Mouse (Mus musculus): Measurements from ENCODE around the gene Strbp. TPM values are rescaled to one million over a fixed set of nuclear protein-coding genes. Genes with fewer than 3 reads are reported as not detected.

Gene Strbp
- total RNA-seq (2014; rRNA removed) (118 and 121 TPM in 2 replicates), polyA plus RNA-seq (2015; fragmentation: Nextera tagmentation; extraction: Ambion mirVana) (87.1 and 105 TPM in 2 replicates)

DNA sequence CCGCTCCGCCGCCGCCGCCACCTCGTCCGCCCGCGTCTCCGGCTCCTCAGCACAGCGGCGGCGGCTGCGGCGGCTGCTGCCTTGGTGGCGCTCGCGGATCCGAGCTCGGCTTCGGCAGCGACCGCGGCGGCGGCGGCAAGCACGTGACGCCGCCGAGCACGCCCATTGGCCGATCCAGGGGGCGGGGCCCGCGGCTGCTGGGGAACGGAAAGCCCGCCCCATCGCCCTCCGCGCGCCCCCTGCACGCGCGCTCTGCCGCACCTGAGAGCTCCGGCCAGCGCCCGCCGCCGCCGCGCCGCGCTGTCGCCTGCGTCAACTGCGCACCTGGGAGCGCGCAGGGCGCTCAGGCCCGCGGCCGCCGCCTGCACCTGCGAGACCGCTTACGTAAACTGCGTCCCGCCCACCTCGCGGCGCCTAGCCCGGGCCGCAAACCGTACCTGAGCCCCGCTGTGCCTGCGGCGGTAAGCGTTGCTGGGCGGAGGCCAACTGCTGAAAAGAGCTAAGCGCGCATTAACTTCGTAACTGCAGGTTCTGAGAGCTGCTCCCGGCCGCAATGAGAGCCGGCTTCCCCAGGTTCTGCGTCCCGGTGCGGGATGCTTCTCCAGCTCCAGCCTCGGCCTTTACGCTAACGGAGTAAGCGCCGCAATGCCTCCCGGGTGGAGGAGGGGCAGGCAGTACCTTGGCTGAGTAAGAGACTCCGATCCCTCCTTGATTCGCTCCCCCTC lies at the start of gene Strbp:
TSS of gene Strbp (minus strand) at position 630 of the 725 bp plus-strand sequence.
- ATAC-seq (ENCODE audit: low FRiP score) (peak; percentile 94), DNase-seq (ENCODE audit: low spot score) (peak; percentile 96)
- Histone ChIP-seq H3K4me2 (ENCODE audit: low read depth, low read length, poor library complexity, severe bottlenecking) (peak within 1 kb of the TSS; percentile 73), H3K9ac (replicated peaks; ENCODE audit: low read length, poor library complexity, severe bottlenecking) (peak within 1 kb of the TSS; percentile 98), H3K27me3 (ENCODE audit: insufficient read depth, low read length) (no peaks in the 10 kb centered on the region), H3K9me3 (ENCODE audit: low read length) (no peaks in the 10 kb centered on the region), H3K4me1 (ENCODE audit: insufficient read depth, low read length) (peaks cover 16% of the 10 kb centered on the region; the same call in 1 of the 2 replicates), H3K36me3 (ENCODE audit: insufficient read depth, low read length) (no peaks in the 10 kb centered on the region), H3K4me3 (ENCODE audit: low read depth, low read length) (peak within 1 kb of the TSS; percentile 95), H3K27ac (ENCODE audit: low read depth, low read length) (peak within 1 kb of the TSS; percentile 98)
- no peak for TF ChIP-seq CTCF (IDR thresholded peaks at IDR 0.05)
- WGBS: 0% methylated on average over 57 of the region's 98 CpGs

DNA sequence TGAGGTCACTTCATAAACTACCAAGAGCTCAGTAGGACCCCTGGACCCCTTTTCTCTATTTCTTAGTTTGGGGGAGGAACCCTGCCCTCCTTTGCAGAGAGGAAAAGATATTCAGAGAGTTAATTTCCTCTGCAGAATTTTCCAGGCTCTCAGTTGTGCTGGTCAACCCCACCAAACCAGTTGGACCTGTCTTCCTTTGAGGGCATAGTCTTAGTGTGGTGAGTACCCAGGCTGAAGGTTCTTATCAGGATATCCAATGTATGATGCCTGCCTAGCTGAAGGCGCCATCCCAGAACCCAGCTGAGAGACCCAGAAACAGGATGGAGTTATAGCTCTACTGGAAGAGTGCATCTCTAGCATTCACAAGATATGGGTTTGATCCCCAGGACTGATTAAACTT lies 47.5 kb upstream of the Strbp start:
- 94% methylated on average over 1 of the region's 1 CpGs for WGBS
- no peak for TF ChIP-seq CTCF (IDR thresholded peaks at IDR 0.05)

DNA sequence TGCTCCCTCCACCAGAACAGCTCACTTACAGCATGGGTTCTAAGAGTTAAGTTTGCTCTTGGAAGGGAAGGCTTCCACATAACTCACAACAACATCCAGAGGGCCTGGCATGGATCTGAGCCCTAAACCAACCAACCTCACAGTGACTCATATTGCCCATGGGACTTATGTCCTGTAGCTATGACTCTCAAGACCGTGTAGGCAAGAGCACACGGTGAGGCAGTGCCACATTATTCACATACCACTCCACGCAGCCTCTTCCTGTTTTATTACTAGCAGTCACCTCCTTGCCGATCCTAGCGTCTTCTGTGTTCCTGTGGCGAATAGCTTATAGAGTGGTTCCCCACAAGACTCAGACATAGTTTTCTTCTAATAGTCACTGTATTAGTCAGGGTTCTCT lies 45.7 kb upstream of the Strbp start:
- Histone ChIP-seq H3K9ac (replicated peaks; ENCODE audit: low read length, poor library complexity, severe bottlenecking) (no peak overlapping the region), H3K4me1 (ENCODE audit: insufficient read depth, low read length) (0 out of 2 replicates have a peak, but pooled peaks cover 3% of the 10 kb centered on the region), H3K4me2 (ENCODE audit: low read depth, low read length, poor library complexity, severe bottlenecking) (no peak overlapping the region), H3K27ac (ENCODE audit: low read depth, low read length) (no peak overlapping the region), H3K36me3 (ENCODE audit: insufficient read depth, low read length) (no peaks in the 10 kb centered on the region), H3K4me3 (ENCODE audit: low read depth, low read length) (no peak overlapping the region), H3K9me3 (ENCODE audit: low read length) (no peaks in the 10 kb centered on the region), H3K27me3 (ENCODE audit: insufficient read depth, low read length) (no peaks in the 10 kb centered on the region)
- ATAC-seq (ENCODE audit: low FRiP score): no peak
- 82% methylated on average over 6 of the region's 6 CpGs for WGBS
- no peak for TF ChIP-seq CTCF (IDR thresholded peaks at IDR 0.05)
- no peak for DNase-seq (ENCODE audit: low spot score)

More for the DNA sequence above, 47.5 kb upstream of the Strbp start:
- Histone ChIP-seq H3K36me3 (ENCODE audit: insufficient read depth, low read length) (no peaks in the 10 kb centered on the region), H3K9ac (replicated peaks; ENCODE audit: low read length, poor library complexity, severe bottlenecking) (no peak overlapping the region), H3K4me3 (ENCODE audit: low read depth, low read length) (no peak overlapping the region), H3K9me3 (ENCODE audit: low read length) (no peaks in the 10 kb centered on the region), H3K27me3 (ENCODE audit: insufficient read depth, low read length) (no peaks in the 10 kb centered on the region), H3K27ac (ENCODE audit: low read depth, low read length) (no peak overlapping the region), H3K4me2 (ENCODE audit: low read depth, low read length, poor library complexity, severe bottlenecking) (no peak overlapping the region), H3K4me1 (ENCODE audit: insufficient read depth, low read length) (0 out of 2 replicates have a peak, but pooled peaks cover 3% of the 10 kb centered on the region)
- no peak for ATAC-seq (ENCODE audit: low FRiP score)
- no peak for DNase-seq (ENCODE audit: low spot score)

DNA sequence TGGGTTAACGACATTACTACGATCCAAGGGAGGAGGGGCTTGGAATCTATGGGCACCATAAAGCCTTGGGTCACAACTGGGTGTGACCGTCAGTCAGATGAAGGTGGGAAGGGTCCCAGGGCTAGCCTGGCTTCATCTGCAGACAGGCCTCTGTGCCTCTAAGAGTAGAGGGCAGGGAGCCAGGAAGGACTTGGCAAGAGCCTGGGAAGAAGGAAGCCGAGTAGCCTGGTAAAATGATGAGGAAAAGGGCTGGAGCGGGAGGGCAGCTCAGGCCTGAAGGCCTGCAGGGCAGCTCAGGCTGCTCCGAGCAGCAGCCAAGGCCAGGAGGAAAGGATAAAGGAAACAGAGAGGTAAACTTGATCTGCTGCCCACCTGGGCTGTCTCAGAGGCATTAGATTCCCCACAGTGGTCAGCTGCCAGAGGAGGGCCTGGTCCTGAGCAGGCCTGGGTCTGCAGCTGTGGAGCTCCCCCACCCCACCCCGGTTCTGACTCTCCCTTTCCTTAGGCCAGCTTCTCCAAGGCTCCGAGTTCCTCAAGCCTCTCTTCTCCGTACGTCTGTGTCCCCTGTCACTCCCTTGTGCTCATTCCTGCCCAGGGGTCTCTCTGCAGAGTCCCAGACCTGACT lies 44.9 kb upstream of the Strbp start:
- Histone ChIP-seq H3K27ac (ENCODE audit: low read depth, low read length) (no peak overlapping the region), H3K9me3 (ENCODE audit: low read length) (no peaks in the 10 kb centered on the region), H3K4me3 (ENCODE audit: low read depth, low read length) (no peak overlapping the region), H3K4me2 (ENCODE audit: low read depth, low read length, poor library complexity, severe bottlenecking) (no peak overlapping the region), H3K27me3 (ENCODE audit: insufficient read depth, low read length) (no peaks in the 10 kb centered on the region), H3K36me3 (ENCODE audit: insufficient read depth, low read length) (no peaks in the 10 kb centered on the region), H3K4me1 (ENCODE audit: insufficient read depth, low read length) (0 out of 2 replicates have a peak, but pooled peaks cover 3% of the 10 kb centered on the region), H3K9ac (replicated peaks; ENCODE audit: low read length, poor library complexity, severe bottlenecking) (no peak overlapping the region)
- 59% methylated on average over 10 of the region's 10 CpGs for WGBS
- peak; percentile 50 for DNase-seq (ENCODE audit: low spot score)
- no peak for ATAC-seq (ENCODE audit: low FRiP score)
- no peak for TF ChIP-seq CTCF (IDR thresholded peaks at IDR 0.05)

DNA sequence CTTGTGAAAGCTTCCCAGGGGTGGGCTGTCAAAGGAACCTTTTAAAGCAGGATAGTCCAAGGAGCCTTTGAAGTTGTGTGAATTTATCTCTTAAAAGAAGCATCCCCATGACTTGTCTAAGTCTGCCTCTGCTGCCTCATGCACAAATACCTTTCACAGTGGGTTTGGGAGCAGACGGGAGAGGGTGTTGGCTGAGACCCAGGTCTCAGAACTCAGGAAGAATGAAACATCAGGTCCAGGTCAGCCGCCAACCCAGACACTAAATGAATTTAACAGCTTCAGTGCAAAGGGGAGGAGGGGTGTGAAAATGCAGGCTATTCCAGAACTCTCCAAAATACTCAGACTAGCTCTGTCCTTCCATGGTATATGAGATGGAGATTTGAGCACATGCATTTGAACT lies 44.2 kb upstream of the Strbp start:
- H3K4me2 ChIP-seq (ENCODE audit: low read depth, low read length, poor library complexity, severe bottlenecking): no peak overlapping the region
- no peak for ATAC-seq (ENCODE audit: low FRiP score)
- H3K9me3 ChIP-seq (ENCODE audit: low read length): no peaks in the 10 kb centered on the region
- DNase-seq (ENCODE audit: low spot score): no peak
- no peak overlapping the region for H3K9ac ChIP-seq (replicated peaks; ENCODE audit: low read length, poor library complexity, severe bottlenecking)
- no peak for TF ChIP-seq CTCF (IDR thresholded peaks at IDR 0.05)
- H3K27ac ChIP-seq (ENCODE audit: low read depth, low read length): no peak overlapping the region
- H3K27me3 ChIP-seq (ENCODE audit: insufficient read depth, low read length): no peaks in the 10 kb centered on the region
- no peak overlapping the region for H3K4me3 ChIP-seq (ENCODE audit: low read depth, low read length)
- H3K36me3 ChIP-seq (ENCODE audit: insufficient read depth, low read length): no peaks in the 10 kb centered on the region
- WGBS: 52% methylated on average over 2 of the region's 2 CpGs
- 0 out of 2 replicates have a peak, but pooled peaks cover 3% of the 10 kb centered on the region for H3K4me1 ChIP-seq (ENCODE audit: insufficient read depth, low read length)
